Mouse (Mus musculus) intestine, embryonic 16.5 days (tissue): ENCODE measurements around the gene Iqsec1. TPM values are rescaled to one million over a fixed set of nuclear protein-coding genes. Genes with fewer than 3 reads are reported as not detected.

Source experiments
- ATAC-seq: fragments of 200-750 bp; cut with Nextera tagmentation; 2 replicates; pipeline ENCODE4 v1.8.0; 2017; ENCODE audit warnings: moderate TSS enrichment, moderate library complexity
- H3K27ac ChIP-seq: fragments of 300-500 bp; sonication (generic); 2 replicates; pipeline ENCODE4 v1.5.1; 2014; ENCODE audit warnings: mild to moderate bottlenecking, low read length
- H3K27me3 ChIP-seq: fragments of 300-500 bp; sonication (generic); replicated peaks from 2 replicates; pipeline ENCODE4 v1.6.1; 2014; ENCODE audit warnings: low read length, control low read depth, mixed read lengths; ENCODE audit not compliant: control insufficient read depth, insufficient read depth
- H3K36me3 ChIP-seq: fragments of 300-500 bp; sonication (generic); 2 replicates; pipeline ENCODE4 v1.6.1; 2014; ENCODE audit warnings: low read length, control low read depth; ENCODE audit not compliant: control insufficient read depth, insufficient read depth
- H3K4me1 ChIP-seq: fragments of 300-500 bp; sonication (generic); 2 replicates; pipeline ENCODE4 v1.6.1; 2014; ENCODE audit warnings: low read length, control low read depth, mixed read lengths; ENCODE audit not compliant: control insufficient read depth, insufficient read depth
- H3K4me2 ChIP-seq: fragments of 300-500 bp; sonication (generic); 2 replicates; pipeline ENCODE4 v1.6.1; 2014; ENCODE audit warnings: low read depth, low read length, control low read depth
- H3K4me3 ChIP-seq: fragments of 300-500 bp; sonication (generic); 2 replicates; pipeline ENCODE4 v1.5.1; 2014; ENCODE audit warnings: mild to moderate bottlenecking, low read length
- H3K9ac ChIP-seq: fragments of 300-500 bp; sonication (generic); 2 replicates; pipeline ENCODE4 v1.6.1; 2014; ENCODE audit warnings: low read depth, low read length
- H3K9me3 ChIP-seq: fragments of 300-500 bp; sonication (generic); 2 replicates; pipeline ENCODE4 v1.6.1; 2016; ENCODE audit warnings: low read length, control low read depth; ENCODE audit not compliant: control insufficient read depth
- WGBS: fragments of 180-500 bp; shearing (Covaris S2); extraction: QIAGEN DNeasy Blood & Tissue Kit; methylation state at CpG from one replicate; pipeline ENCODE4 v1.1.7; 2014; 5-methylcytosine and 5-hydroxymethylcytosine counted together
- polyA plus RNA-seq: library from polyadenylated mRNA; unstranded; fragments of >200 nt; fragmentation: Nextera tagmentation; extraction: Ambion mirVana; gene quantifications from 2 replicates; pipeline ENCODE4 v1.2.1, GENCODE M21; 2015

The Iqsec1 gene
- polyA plus RNA-seq, 1 experiment from 2014 or later = 6.4 TPM

- no peak overlapping the region for H3K4me3 ChIP-seq
- H3K4me1 ChIP-seq = peaks cover 66% of the 10 kb centered on the region
- no peak overlapping the region for H3K9ac ChIP-seq
- H3K9me3 ChIP-seq = no peaks in the 10 kb centered on the region
- ATAC-seq = peak; percentile 27; the same call in 1 of the 2 replicates
- no peak overlapping the region for H3K27ac ChIP-seq
- 79% methylated on average over 9 of the region's 9 CpGs for WGBS
- H3K36me3 ChIP-seq = no peaks in the 10 kb centered on the region
- no peak overlapping the region for H3K4me2 ChIP-seq
- no peaks in the 10 kb centered on the region for H3K27me3 ChIP-seq
Measured at GRCm38 (mm10) chr6:90709929-90710777, 278.3 kb downstream of the Iqsec1 start.

GRCm38 (mm10) chr6:90708061-90708618 is 280.3 kb downstream of the Iqsec1 start:
- H3K27me3 ChIP-seq = no peaks in the 10 kb centered on the region
- no peak overlapping the region for H3K27ac ChIP-seq
- H3K4me1 ChIP-seq = peaks cover 63% of the 10 kb centered on the region
- no peaks in the 10 kb centered on the region for H3K9me3 ChIP-seq
- no peak overlapping the region for H3K4me2 ChIP-seq
- no peak overlapping the region for H3K9ac ChIP-seq
- H3K4me3 ChIP-seq = no peak overlapping the region
- ATAC-seq = no peak
- H3K36me3 ChIP-seq = no peaks in the 10 kb centered on the region

- no peaks in the 10 kb centered on the region for H3K27me3 ChIP-seq
- H3K36me3 ChIP-seq = no peaks in the 10 kb centered on the region
- H3K9me3 ChIP-seq = no peaks in the 10 kb centered on the region
- peak; percentile 55 for ATAC-seq
- no peak overlapping the region for H3K9ac ChIP-seq
- H3K4me1 ChIP-seq = peaks cover 58% of the 10 kb centered on the region
- WGBS = 75% methylated on average over 4 of the region's 4 CpGs
- no peak overlapping the region for H3K4me2 ChIP-seq
- H3K4me3 ChIP-seq = no peak overlapping the region
- H3K27ac ChIP-seq = no peak overlapping the region
Measured at GRCm38 (mm10) chr6:90707143-90707542, 281.3 kb downstream of the Iqsec1 start.

- peaks cover 57% of the 10 kb centered on the region for H3K4me1 ChIP-seq
- 74% methylated on average over 10 of the region's 10 CpGs for WGBS
- H3K36me3 ChIP-seq = no peaks in the 10 kb centered on the region
- no peak overlapping the region for H3K9ac ChIP-seq
- no peak overlapping the region for H3K4me2 ChIP-seq
- no peak overlapping the region for H3K4me3 ChIP-seq
- H3K27ac ChIP-seq = no peak overlapping the region
- H3K9me3 ChIP-seq = no peaks in the 10 kb centered on the region
- no peaks in the 10 kb centered on the region for H3K27me3 ChIP-seq
- ATAC-seq = no peak
Measured at GRCm38 (mm10) chr6:90706490-90706889, 282.0 kb downstream of the Iqsec1 start.

- Histone ChIP-seq H3K4me3 (no peak overlapping the region), H3K27me3 (no peaks in the 10 kb centered on the region), H3K9me3 (no peaks in the 10 kb centered on the region), H3K9ac (no peak overlapping the region), H3K27ac (no peak overlapping the region), H3K36me3 (no peaks in the 10 kb centered on the region), H3K4me2 (no peak overlapping the region), H3K4me1 (peaks cover 49% of the 10 kb centered on the region)
- WGBS = 80% methylated on average over 3 of the region's 3 CpGs
- ATAC-seq = no peak
Measured at GRCm38 (mm10) chr6:90705738-90706137, 282.7 kb downstream of the Iqsec1 start.

- H3K4me3 ChIP-seq = no peak overlapping the region
- no peak overlapping the region for H3K4me2 ChIP-seq
- no peak overlapping the region for H3K27ac ChIP-seq
- no peaks in the 10 kb centered on the region for H3K9me3 ChIP-seq
- 63% methylated on average over 2 of the region's 2 CpGs for WGBS
- no peak overlapping the region for H3K9ac ChIP-seq
- peaks cover 54% of the 10 kb centered on the region for H3K4me1 ChIP-seq
- no peaks in the 10 kb centered on the region for H3K36me3 ChIP-seq
- no peaks in the 10 kb centered on the region for H3K27me3 ChIP-seq
- ATAC-seq = no peak
Measured at GRCm38 (mm10) chr6:90704705-90705344, 283.7 kb downstream of the Iqsec1 start.

- 59% methylated on average over 2 of the region's 2 CpGs for WGBS
- Histone ChIP-seq H3K4me2 (no peak overlapping the region), H3K9ac (no peak overlapping the region), H3K9me3 (no peaks in the 10 kb centered on the region), H3K4me3 (no peak overlapping the region), H3K36me3 (no peaks in the 10 kb centered on the region), H3K4me1 (peaks cover 51% of the 10 kb centered on the region), H3K27ac (peak overlapping the region; percentile 29; the same call in 1 of the 2 replicates), H3K27me3 (no peaks in the 10 kb centered on the region)
- no peak for ATAC-seq
Measured at GRCm38 (mm10) chr6:90703782-90704181, 284.7 kb downstream of the Iqsec1 start.

GRCm38 (mm10) chr6:90702837-90703735 is 285.4 kb downstream of the Iqsec1 start:
- WGBS = 32% methylated on average over 4 of the region's 4 CpGs
- no peaks in the 10 kb centered on the region for H3K27me3 ChIP-seq
- peak overlapping the region; percentile 38 for H3K27ac ChIP-seq
- no peaks in the 10 kb centered on the region for H3K36me3 ChIP-seq
- H3K4me1 ChIP-seq = peaks cover 51% of the 10 kb centered on the region
- H3K9ac ChIP-seq = no peak overlapping the region
- H3K9me3 ChIP-seq = no peaks in the 10 kb centered on the region
- H3K4me3 ChIP-seq = no peak overlapping the region
- no peak overlapping the region for H3K4me2 ChIP-seq
- no peak for ATAC-seq

- no peaks in the 10 kb centered on the region for H3K27me3 ChIP-seq
- H3K27ac ChIP-seq = no peak overlapping the region
- H3K36me3 ChIP-seq = no peaks in the 10 kb centered on the region
- H3K4me3 ChIP-seq = no peak overlapping the region
- H3K4me2 ChIP-seq = no peak overlapping the region
- ATAC-seq = no peak
- no peaks in the 10 kb centered on the region for H3K9me3 ChIP-seq
- no peak overlapping the region for H3K9ac ChIP-seq
- peaks cover 43% of the 10 kb centered on the region for H3K4me1 ChIP-seq
Measured at GRCm38 (mm10) chr6:90702197-90702596, 286.3 kb downstream of the Iqsec1 start.
